Mouse (Mus musculus) erythroblast, embryonic 14.5 days (primary cell): ENCODE results near the gene Pold4.

Experiments
- GATA1 ChIP-seq: IDR thresholded peaks from 2 replicates; pipeline ENCODE4 v1.6.1; 2012; ENCODE audit warnings: low read length, inconsistent platforms, mixed read lengths
- TAL1 ChIP-seq: IDR thresholded peaks from 3 replicates; pipeline ENCODE4 v1.6.1; 2012; ENCODE audit warnings: low read length, inconsistent platforms, mixed read lengths

- TF ChIP-seq GATA1 (no peak), TAL1 (no peak)
These were observed 4.9 kb upstream of the Pold4 start for GRCm38 (mm10) chr19:4226779-4227178.
